Mouse (Mus musculus) thymus, postnatal 36 days (tissue): Measurements from ENCODE around the gene Ehmt2.
"Not testable (repeated sequence)": the region's sequence is repeated elsewhere in the genome, so short reads cannot be mapped to it uniquely, and the experiment has no call there.

Source experiments
- DNase-seq, 2 experiments: peaks; one replicate each; pipeline ENCODE4 v3.0.0; 2022; ENCODE audit warnings: mixed read lengths in 2 of 2

Gene Ehmt2

GRCm38 (mm10) chr17:34928841-34929240, 30.6 kb downstream of the Ehmt2 start:
- no peak for DNase-seq

- DNase-seq, result peak; percentile 91 to 95
Measured at GRCm38 (mm10) chr17:34931061-34931734, 32.9 kb downstream of the Ehmt2 start, which contains the start of gene Neu1. Gene Neu1 (plus strand): TSS chr17:34931253.

- peak; percentile 53 to 64 for DNase-seq
Measured at GRCm38 (mm10) chr17:34931735-34932098, 33.4 kb downstream of the Ehmt2 start.

- DNase-seq, result no peak
Measured at GRCm38 (mm10) chr17:34932287-34932686, 34.0 kb downstream of the Ehmt2 start.

- no peak for DNase-seq
Measured at GRCm38 (mm10) chr17:34934031-34934430, 35.8 kb downstream of the Ehmt2 start.

- no peak for DNase-seq
Measured at GRCm38 (mm10) chr17:34934830-34935229, 36.6 kb downstream of the Ehmt2 start.

GRCm38 (mm10) chr17:34937960-34938505, 39.8 kb downstream of the Ehmt2 start:
- no peak for DNase-seq

GRCm38 (mm10) chr17:34941344-34942041, 43.2 kb downstream of the Ehmt2 start:
- no peak for DNase-seq

- no peak for DNase-seq
Measured at GRCm38 (mm10) chr17:34943128-34943815, 45.0 kb downstream of the Ehmt2 start.

- no peak for DNase-seq
Measured at GRCm38 (mm10) chr17:34944362-34944761, 46.1 kb downstream of the Ehmt2 start.

GRCm38 (mm10) chr17:34946486-34947140, 48.3 kb downstream of the Ehmt2 start:
- no peak for DNase-seq

GRCm38 (mm10) chr17:34947606-34948005, 49.3 kb downstream of the Ehmt2 start:
- DNase-seq, result no peak

GRCm38 (mm10) chr17:34948721-34949552, 50.7 kb downstream of the Ehmt2 start:
- not testable (repeated sequence) for DNase-seq

- no peak for DNase-seq
Measured at GRCm38 (mm10) chr17:34949553-34949969, 51.3 kb downstream of the Ehmt2 start.

GRCm38 (mm10) chr17:34950514-34951455, 52.5 kb downstream of the Ehmt2 start:
- no peak for DNase-seq

- DNase-seq, result peak in 1 of 2 experiments; percentile 74
Measured at GRCm38 (mm10) chr17:34951636-34952377, 53.5 kb downstream of the Ehmt2 start.

- DNase-seq, result peak in 1 of 2 experiments; percentile 79
Measured at GRCm38 (mm10) chr17:34952378-34953040, 54.2 kb downstream of the Ehmt2 start.

- DNase-seq, result no peak
Measured at GRCm38 (mm10) chr17:34953258-34953657, 55.0 kb downstream of the Ehmt2 start.

- no peak for DNase-seq
Measured at GRCm38 (mm10) chr17:34953904-34954303, 55.6 kb downstream of the Ehmt2 start.
